Mouse (Mus musculus) cerebellum, adult 8-10 months (tissue): ENCODE measurements around the gene 1700020N01Rik.
A peak's percentile ranks its signal among the peaks of the same experiment; 100 is the strongest.

Experiments
- DNase-seq: peaks from one replicate; pipeline ENCODE4 v3.0.0; 2022

1700020N01Rik gene

GRCm38 (mm10) chr10:21592896-21593380 lies at the start of gene 1700020N01Rik:
1700020N01Rik (plus strand) TSS chr10:21593145.
- DNase-seq, result no peak

- DNase-seq, result no peak
These were observed 49.2 kb upstream of the 1700020N01Rik start for GRCm38 (mm10) chr10:21543576-21544278.

GRCm38 (mm10) chr10:21544721-21545120 lies 48.2 kb upstream of the 1700020N01Rik start:
- DNase-seq, result no peak

GRCm38 (mm10) chr10:21545446-21545845 lies 47.5 kb upstream of the 1700020N01Rik start:
- no peak for DNase-seq

GRCm38 (mm10) chr10:21548871-21549505 lies 44.0 kb upstream of the 1700020N01Rik start:
- DNase-seq, result no peak

- DNase-seq, result no peak
These were observed 39.8 kb upstream of the 1700020N01Rik start for GRCm38 (mm10) chr10:21552967-21553682.

- DNase-seq, result no peak
These were observed 39.3 kb upstream of the 1700020N01Rik start for GRCm38 (mm10) chr10:21553683-21554035.

GRCm38 (mm10) chr10:21554896-21555580 lies 37.9 kb upstream of the 1700020N01Rik start:
- no peak for DNase-seq

- DNase-seq, result no peak
These were observed 33.2 kb upstream of the 1700020N01Rik start for GRCm38 (mm10) chr10:21559769-21560168.

GRCm38 (mm10) chr10:21561181-21561580 lies 31.8 kb upstream of the 1700020N01Rik start:
- DNase-seq, result no peak

GRCm38 (mm10) chr10:21563446-21563845 lies 29.5 kb upstream of the 1700020N01Rik start:
- no peak for DNase-seq

- DNase-seq, result no peak
These were observed 28.8 kb upstream of the 1700020N01Rik start for GRCm38 (mm10) chr10:21564189-21564588.

GRCm38 (mm10) chr10:21566074-21566473 lies 26.9 kb upstream of the 1700020N01Rik start:
- no peak for DNase-seq

GRCm38 (mm10) chr10:21571615-21572014 lies 21.3 kb upstream of the 1700020N01Rik start:
- no peak for DNase-seq

GRCm38 (mm10) chr10:21573713-21574112 lies 19.2 kb upstream of the 1700020N01Rik start:
- DNase-seq, result no peak

GRCm38 (mm10) chr10:21575806-21576378 lies 17.1 kb upstream of the 1700020N01Rik start:
- DNase-seq, result no peak

- no peak for DNase-seq
These were observed 15.1 kb upstream of the 1700020N01Rik start for GRCm38 (mm10) chr10:21577798-21578197.

- DNase-seq, result no peak
These were observed 11.4 kb upstream of the 1700020N01Rik start for GRCm38 (mm10) chr10:21581546-21581945.

- no peak for DNase-seq
These were observed 5.9 kb upstream of the 1700020N01Rik start for GRCm38 (mm10) chr10:21587041-21587440.

- DNase-seq, result no peak
These were observed 4.7 kb upstream of the 1700020N01Rik start for GRCm38 (mm10) chr10:21588007-21588852.

GRCm38 (mm10) chr10:21600931-21601330 lies 8.0 kb downstream of the 1700020N01Rik start:
- peak; percentile 63 for DNase-seq

- DNase-seq, result no peak
These were observed 11.5 kb downstream of the 1700020N01Rik start for GRCm38 (mm10) chr10:21604476-21604875.
